Mouse (Mus musculus) midbrain, embryonic 12.5 days (tissue): ENCODE measurements at regions not wholly inside any gene's neighbourhood (a gene's known extent, or its start where the extent isn't known, plus 50 kb on each side); places are given as distances from the start of the nearest gene placed in this dataset.
A peak's percentile ranks its signal among the peaks of the same experiment; 100 is the strongest.

Source experiments
- ATAC-seq: fragments of 200-750 bp; cut with Nextera tagmentation; 2 replicates; pipeline ENCODE4 v1.8.0; 2017; ENCODE audit warnings: low read depth, moderate TSS enrichment, moderate library complexity; ENCODE audit not compliant: low FRiP score
- H3K27ac ChIP-seq: fragments of 300-500 bp; sonication (generic); replicated peaks from 2 replicates; pipeline ENCODE4 v1.5.1; 2016; ENCODE audit warnings: mild to moderate bottlenecking
- H3K27me3 ChIP-seq: fragments of 300-500 bp; sonication (generic); 2 replicates; pipeline ENCODE4 v1.6.1; 2016; ENCODE audit warnings: mild to moderate bottlenecking
- H3K36me3 ChIP-seq: fragments of 300-500 bp; sonication (generic); 2 replicates; pipeline ENCODE4 v1.6.1; 2016
- H3K4me1 ChIP-seq: fragments of 300-500 bp; sonication (generic); 2 replicates; pipeline ENCODE4 v1.6.1; 2016
- H3K4me2 ChIP-seq: fragments of 300-500 bp; sonication (generic); replicated peaks from 2 replicates; pipeline ENCODE4 v1.6.1; 2016; ENCODE audit warnings: mild to moderate bottlenecking, moderate library complexity
- H3K4me3 ChIP-seq: fragments of 300-500 bp; sonication (generic); 2 replicates; pipeline ENCODE4 v1.5.1; 2016; ENCODE audit warnings: mild to moderate bottlenecking
- H3K9ac ChIP-seq: fragments of 300-500 bp; sonication (generic); replicated peaks from 2 replicates; pipeline ENCODE4 v1.6.1; 2016; ENCODE audit warnings: mild to moderate bottlenecking, moderate library complexity
- H3K9me3 ChIP-seq: fragments of 300-500 bp; sonication (generic); 2 replicates; pipeline ENCODE4 v1.6.1; 2016; ENCODE audit warnings: mild to moderate bottlenecking
- WGBS: fragments of 180-500 bp; shearing (Covaris S2); methylation state at CpG from one replicate; pipeline ENCODE4 v1.1.7; 2016; 5-methylcytosine and 5-hydroxymethylcytosine counted together

GRCm38 (mm10) chr2:83105070-83105469 lies 161.6 kb downstream of the Fsip2 start:
- H3K4me3 ChIP-seq, result no peak overlapping the region
- no peak overlapping the region for H3K9ac ChIP-seq
- H3K36me3 ChIP-seq, result no peaks in the 10 kb centered on the region
- H3K9me3 ChIP-seq, result no peaks in the 10 kb centered on the region
- ATAC-seq, result no peak
- H3K4me2 ChIP-seq, result no peak overlapping the region
- WGBS, result 88% methylated on average over 2 of the region's 2 CpGs
- H3K4me1 ChIP-seq, result no peaks in the 10 kb centered on the region
- H3K27me3 ChIP-seq, result no peaks in the 10 kb centered on the region
- H3K27ac ChIP-seq, result no peak overlapping the region

GRCm38 (mm10) chr2:83126340-83126739 lies 182.9 kb downstream of the Fsip2 start:
- Histone ChIP-seq H3K4me2 (no peak overlapping the region), H3K9ac (no peak overlapping the region), H3K27ac (no peak overlapping the region), H3K4me3 (no peak overlapping the region), H3K27me3 (no peaks in the 10 kb centered on the region), H3K4me1 (0 out of 2 replicates have a peak, but pooled peaks cover 4% of the 10 kb centered on the region), H3K36me3 (no peaks in the 10 kb centered on the region), H3K9me3 (0 out of 2 replicates have a peak, but pooled peaks cover 5% of the 10 kb centered on the region)
- ATAC-seq, result no peak
- 94% methylated on average over 4 of the region's 4 CpGs for WGBS

DNA sequence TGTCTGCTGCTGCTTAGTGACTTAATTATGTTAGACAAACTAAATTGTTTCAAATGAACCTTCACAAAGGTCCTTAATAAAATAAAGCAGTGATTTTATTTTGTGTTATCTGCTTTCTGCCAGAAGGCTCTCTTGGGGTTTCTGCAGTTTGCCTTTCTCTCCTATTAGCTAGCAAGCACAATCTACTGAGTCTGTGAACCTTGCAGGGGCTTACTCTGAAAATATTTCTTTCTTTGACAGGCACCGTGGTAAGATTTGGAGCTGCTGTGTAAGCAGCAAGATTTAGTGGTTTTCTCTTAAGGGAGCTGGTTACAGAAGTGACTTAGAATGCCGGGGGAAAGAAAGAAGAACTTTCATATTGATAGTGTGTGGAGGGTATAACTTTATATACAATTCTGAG lies 187.3 kb downstream of the Fsip2 start:
- Histone ChIP-seq H3K4me1 (0 out of 2 replicates have a peak, but pooled peaks cover 8% of the 10 kb centered on the region), H3K4me3 (no peak overlapping the region), H3K9me3 (no peaks in the 10 kb centered on the region), H3K27ac (peak overlapping the region; percentile 63; the same call in 1 of the 2 replicates), H3K27me3 (no peaks in the 10 kb centered on the region), H3K4me2 (no peak overlapping the region), H3K9ac (no peak overlapping the region), H3K36me3 (no peaks in the 10 kb centered on the region)
- WGBS, result 61% methylated on average over 2 of the region's 2 CpGs
- ATAC-seq, result no peak

GRCm38 (mm10) chr2:83131285-83131852 lies 187.9 kb downstream of the Fsip2 start:
- Histone ChIP-seq H3K36me3 (no peaks in the 10 kb centered on the region), H3K9ac (no peak overlapping the region), H3K4me1 (0 out of 2 replicates have a peak, but pooled peaks cover 8% of the 10 kb centered on the region), H3K27me3 (no peaks in the 10 kb centered on the region), H3K9me3 (no peaks in the 10 kb centered on the region), H3K27ac (peak overlapping the region; percentile 63), H3K4me3 (no peak overlapping the region), H3K4me2 (no peak overlapping the region)
- 35% methylated on average over 4 of the region's 4 CpGs for WGBS
- ATAC-seq, result peak; percentile 81

- Histone ChIP-seq H3K4me3 (no peak overlapping the region), H3K4me2 (no peak overlapping the region), H3K27ac (no peak overlapping the region), H3K27me3 (no peaks in the 10 kb centered on the region), H3K9me3 (no peaks in the 10 kb centered on the region), H3K4me1 (0 out of 2 replicates have a peak, but pooled peaks cover 3% of the 10 kb centered on the region), H3K9ac (no peak overlapping the region), H3K36me3 (no peaks in the 10 kb centered on the region)
- peak; percentile 79 for ATAC-seq
- WGBS, result 52% methylated on average over 4 of the region's 4 CpGs
Measured at GRCm38 (mm10) chr2:83165853-83166252, 222.4 kb downstream of the Fsip2 start.
